Mouse (Mus musculus): ENCODE results near the gene Gm1330.
"Not testable (repeated sequence)": the region's sequence is repeated elsewhere in the genome, so short reads cannot be mapped to it uniquely, and the experiment has no call there.

The Gm1330 gene

GRCm38 (mm10) chr2:149003151-149003550 lies at the start of gene Gm1330:
Gene Gm1330, minus strand, starts transcription at chr2:149003251.
- DNase-seq (ENCODE audit: low read depth, low spot score): no peak

- DNase-seq (ENCODE audit: low read depth, low spot score): not testable (repeated sequence)
These were observed 14.1 kb upstream of the Gm1330 start, which contains the start of gene Gm10750 for GRCm38 (mm10) chr2:149017137-149017536. Gene Gm10750, minus strand, starts transcription at chr2:149017237.

GRCm38 (mm10) chr2:149004826-149005225 lies 1.8 kb upstream of the Gm1330 start:
- no peak for DNase-seq (ENCODE audit: low read depth, low spot score)

- DNase-seq (ENCODE audit: low read depth, low spot score): no peak
These were observed 7.9 kb downstream of the Gm1330 start for GRCm38 (mm10) chr2:148995133-148995532.

All from ES-CJ7 (cell line).